Mouse (Mus musculus): ENCODE data around the gene Smim14. TPM values are rescaled to one million over a fixed set of nuclear protein-coding genes. Genes with fewer than 3 reads are reported as not detected.
"Not testable (repeated sequence)": the region's sequence is repeated elsewhere in the genome, so short reads cannot be mapped to it uniquely, and the experiment has no call there.

Smim14 gene
- polyA plus RNA-seq, 1 experiment from 2014 or later = 115 TPM

DNA sequence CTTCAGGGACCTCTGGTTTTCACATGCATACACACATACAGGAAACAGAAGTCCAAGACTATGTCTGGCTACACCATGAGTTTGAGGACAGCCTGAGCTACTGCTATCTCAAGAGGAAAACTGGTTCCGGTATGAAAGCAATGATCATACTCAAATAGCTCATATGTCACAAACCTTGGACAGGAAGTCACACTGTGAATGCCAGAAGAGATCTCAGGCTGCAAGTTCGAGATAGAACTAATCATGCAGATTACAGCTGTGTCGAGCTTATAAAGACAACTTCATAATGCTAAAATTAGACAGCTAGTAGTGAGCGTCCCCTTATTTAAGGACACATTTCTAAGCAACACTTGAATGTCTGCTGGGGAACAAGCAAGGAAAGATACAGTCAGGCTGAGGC lies 56.5 kb downstream of the Smim14 start:
- Histone ChIP-seq H3K27me3 (replicated peaks) (no peaks in the 10 kb centered on the region), H3K4me1 (replicated peaks) (0 out of 2 replicates have a peak, but pooled peaks cover 3% of the 10 kb centered on the region), H3K27ac (no peak overlapping the region), H3K9ac (no peak overlapping the region), H3K36me3 (no peaks in the 10 kb centered on the region), H3K4me3 (replicated peaks) (no peak overlapping the region), H3K9me3 (no peaks in the 10 kb centered on the region), H3K4me2 (replicated peaks) (no peak overlapping the region)
- ATAC-seq = no peak
- 72% methylated on average over 4 of the region's 4 CpGs for WGBS

- Histone ChIP-seq H3K27ac (peak overlapping the region; percentile 64), H3K9me3 (no peaks in the 10 kb centered on the region), H3K27me3 (replicated peaks) (no peaks in the 10 kb centered on the region), H3K36me3 (no peaks in the 10 kb centered on the region), H3K4me2 (replicated peaks) (no peak overlapping the region), H3K9ac (no peak overlapping the region), H3K4me3 (replicated peaks) (no peak overlapping the region), H3K4me1 (replicated peaks) (0 out of 2 replicates have a peak, but pooled peaks cover 3% of the 10 kb centered on the region)
- peak; percentile 87 for ATAC-seq
- WGBS = 78% methylated on average over 9 of the region's 9 CpGs
These were observed 57.1 kb downstream of the Smim14 start for GRCm38 (mm10) chr5:65479681-65480445.

DNA sequence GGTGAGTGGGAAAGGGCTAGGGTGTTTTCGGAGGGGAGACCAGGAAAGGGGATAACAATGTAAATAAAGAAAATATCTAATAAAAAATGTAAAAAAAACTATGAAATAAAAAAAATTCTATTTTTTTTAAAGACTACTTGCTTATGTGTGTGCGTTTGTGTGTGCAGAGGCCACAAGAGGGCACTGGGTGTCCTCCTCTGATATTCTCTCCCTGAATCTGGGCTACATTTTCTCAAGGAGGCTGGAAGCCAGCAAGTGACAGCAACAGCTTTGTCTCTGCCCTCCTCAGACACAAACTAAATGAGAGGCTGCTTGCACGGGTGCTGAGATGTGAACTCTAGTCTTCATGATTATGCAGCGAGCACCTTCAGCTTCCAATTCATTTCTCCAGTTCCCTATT lies 58.8 kb downstream of the Smim14 start:
- H3K9me3 ChIP-seq = no peaks in the 10 kb centered on the region
- no peak overlapping the region for H3K4me3 ChIP-seq (replicated peaks)
- H3K9ac ChIP-seq = no peak overlapping the region
- H3K27me3 ChIP-seq (replicated peaks) = no peaks in the 10 kb centered on the region
- H3K27ac ChIP-seq = no peak overlapping the region
- H3K36me3 ChIP-seq = no peaks in the 10 kb centered on the region
- H3K4me2 ChIP-seq (replicated peaks) = no peak overlapping the region
- ATAC-seq = no peak
- H3K4me1 ChIP-seq (replicated peaks) = 0 out of 2 replicates have a peak, but pooled peaks cover 3% of the 10 kb centered on the region
- WGBS = 70% methylated on average over 4 of the region's 4 CpGs

- H3K4me1 ChIP-seq (replicated peaks); H3K4me2 ChIP-seq (replicated peaks); H3K9me3 ChIP-seq; H3K4me3 ChIP-seq (replicated peaks); H3K36me3 ChIP-seq; H3K9ac ChIP-seq; ATAC-seq; H3K27ac ChIP-seq; H3K27me3 ChIP-seq (replicated peaks): not testable (repeated sequence)
- 98% methylated on average over 4 of the region's 4 CpGs for WGBS
These were observed 60.2 kb downstream of the Smim14 start for GRCm38 (mm10) chr5:65476739-65477138.

DNA sequence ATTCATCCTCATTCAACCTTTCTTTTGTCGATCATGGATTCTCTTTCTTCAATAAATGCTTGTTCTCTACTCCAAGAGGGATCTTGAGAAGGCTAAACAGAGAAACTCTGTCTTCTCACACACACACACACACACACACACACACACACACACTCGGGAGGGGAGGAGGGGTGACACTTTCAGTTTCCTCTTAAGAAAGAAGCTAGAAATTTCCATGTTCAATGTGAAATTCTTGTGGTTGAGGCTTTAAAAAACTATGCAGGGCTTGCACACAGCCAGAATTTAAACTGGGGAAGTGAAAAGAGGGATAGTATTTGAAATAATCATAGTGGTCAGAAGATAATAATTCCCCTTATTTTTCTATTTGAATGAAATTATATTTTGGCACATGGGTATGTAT lies 61.2 kb downstream of the Smim14 start:
- 64% methylated on average over 2 of the region's 2 CpGs for WGBS
- H3K9me3 ChIP-seq = no peaks in the 10 kb centered on the region
- no peak overlapping the region for H3K27ac ChIP-seq
- 0 out of 2 replicates have a peak, but pooled peaks cover 3% of the 10 kb centered on the region for H3K4me1 ChIP-seq (replicated peaks)
- H3K36me3 ChIP-seq = no peaks in the 10 kb centered on the region
- no peak overlapping the region for H3K4me3 ChIP-seq (replicated peaks)
- H3K9ac ChIP-seq = no peak overlapping the region
- no peaks in the 10 kb centered on the region for H3K27me3 ChIP-seq (replicated peaks)
- no peak for ATAC-seq
- H3K4me2 ChIP-seq (replicated peaks) = no peak overlapping the region

DNA sequence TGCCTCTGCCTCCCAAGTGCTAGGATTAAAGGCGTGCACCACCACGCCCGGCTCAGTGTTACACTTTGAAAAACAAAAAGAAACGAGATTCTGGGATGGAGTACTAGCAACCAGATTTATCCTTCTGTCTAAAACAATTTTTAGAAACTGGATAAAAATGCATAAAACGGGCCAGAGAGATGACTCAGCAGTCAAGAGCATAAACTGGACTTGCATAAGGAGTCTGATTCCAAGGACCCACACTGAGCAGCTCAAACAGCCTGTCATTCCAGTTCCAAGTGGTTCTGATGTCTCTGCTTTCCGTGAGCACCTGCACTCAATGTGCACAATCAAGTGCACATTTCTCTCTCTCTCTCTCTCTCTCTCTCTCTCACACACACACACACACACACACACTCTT lies 67.2 kb downstream of the Smim14 start:
- Histone ChIP-seq H3K4me1 (replicated peaks) (no peaks in the 10 kb centered on the region), H3K4me3 (replicated peaks) (no peak overlapping the region), H3K9ac (no peak overlapping the region), H3K27me3 (replicated peaks) (no peaks in the 10 kb centered on the region), H3K27ac (no peak overlapping the region), H3K9me3 (no peaks in the 10 kb centered on the region), H3K36me3 (peaks cover 10% of the 10 kb centered on the region; the same call in 1 of the 2 replicates), H3K4me2 (replicated peaks) (no peak overlapping the region)
- no peak for ATAC-seq
- WGBS = 88% methylated on average over 6 of the region's 6 CpGs

DNA sequence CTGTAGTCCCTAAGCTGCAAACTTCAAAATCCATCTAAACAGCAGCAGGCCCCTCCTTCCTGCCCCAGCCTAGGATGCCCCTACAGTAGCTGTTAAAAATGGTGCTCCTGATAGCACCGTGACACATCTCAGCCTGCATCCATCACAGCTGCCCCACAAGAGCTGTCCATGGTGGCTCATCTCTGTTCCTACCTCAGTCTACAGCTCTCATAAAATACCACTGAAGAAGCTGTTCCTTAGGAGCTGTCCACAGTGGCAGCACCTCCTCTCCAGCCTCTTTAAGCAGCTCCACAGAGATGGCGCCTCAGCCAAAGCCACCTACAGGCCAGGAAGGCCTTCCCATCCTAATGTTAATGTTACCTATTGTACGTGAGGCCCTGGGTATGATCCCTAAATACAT lies 70.1 kb downstream of the Smim14 start:
- 65% methylated on average over 3 of the region's 3 CpGs for WGBS
- Histone ChIP-seq H3K4me2 (replicated peaks) (no peak overlapping the region), H3K9ac (no peak overlapping the region), H3K27ac (no peak overlapping the region), H3K27me3 (replicated peaks) (no peaks in the 10 kb centered on the region), H3K4me3 (replicated peaks) (no peak overlapping the region), H3K4me1 (replicated peaks) (no peaks in the 10 kb centered on the region), H3K9me3 (no peaks in the 10 kb centered on the region), H3K36me3 (peaks cover 13% of the 10 kb centered on the region)
- ATAC-seq = no peak

- ATAC-seq = no peak
- Histone ChIP-seq H3K4me1 (replicated peaks) (no peaks in the 10 kb centered on the region), H3K4me2 (replicated peaks) (no peak overlapping the region), H3K9me3 (no peaks in the 10 kb centered on the region), H3K27ac (no peak overlapping the region), H3K27me3 (replicated peaks) (no peaks in the 10 kb centered on the region), H3K36me3 (peaks cover 4% of the 10 kb centered on the region), H3K9ac (no peak overlapping the region), H3K4me3 (replicated peaks) (no peak overlapping the region)
- 89% methylated on average over 14 of the region's 14 CpGs for WGBS
These were observed 76.6 kb downstream of the Smim14 start for GRCm38 (mm10) chr5:65460361-65460760.

GRCm38 (mm10) chr5:65459454-65459853 lies 77.5 kb downstream of the Smim14 start:
- Histone ChIP-seq H3K36me3 (peaks cover 3% of the 10 kb centered on the region; the same call in 1 of the 2 replicates), H3K4me2 (replicated peaks) (no peak overlapping the region), H3K27me3 (replicated peaks) (no peaks in the 10 kb centered on the region), H3K9me3 (no peaks in the 10 kb centered on the region), H3K27ac (no peak overlapping the region), H3K4me3 (replicated peaks) (no peak overlapping the region), H3K9ac (no peak overlapping the region), H3K4me1 (replicated peaks) (no peaks in the 10 kb centered on the region)
- WGBS = 63% methylated on average over 3 of the region's 3 CpGs
- no peak for ATAC-seq

DNA sequence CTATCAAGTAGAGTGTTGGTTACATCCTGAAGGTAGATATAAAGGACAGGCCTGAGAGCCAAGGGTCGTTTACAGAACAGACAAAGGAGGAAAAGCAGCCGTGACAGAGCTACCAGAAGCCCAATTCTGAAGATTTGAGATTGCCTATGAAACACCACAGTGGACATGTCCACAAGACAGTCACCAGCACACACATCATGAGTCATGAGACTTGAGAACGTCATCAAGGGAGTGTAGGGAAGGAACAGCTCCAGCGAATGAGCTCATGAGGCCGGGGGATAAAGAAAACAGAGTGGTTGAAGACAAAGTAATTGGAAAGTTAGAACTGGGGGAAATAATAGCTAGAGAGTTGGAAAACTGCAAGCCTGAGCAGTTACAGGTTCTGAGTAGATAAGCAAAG lies 79.1 kb downstream of the Smim14 start:
- Histone ChIP-seq H3K36me3 (no peaks in the 10 kb centered on the region), H3K27me3 (replicated peaks) (no peaks in the 10 kb centered on the region), H3K4me2 (replicated peaks) (no peak overlapping the region), H3K9ac (no peak overlapping the region), H3K4me3 (replicated peaks) (no peak overlapping the region), H3K27ac (0 out of 2 replicates have a peak overlapping the region, but pooled peaks have one; percentile 3), H3K4me1 (replicated peaks) (no peaks in the 10 kb centered on the region), H3K9me3 (no peaks in the 10 kb centered on the region)
- ATAC-seq = no peak
- WGBS = 60% methylated on average over 5 of the region's 5 CpGs

- H3K4me1 ChIP-seq (replicated peaks) = no peaks in the 10 kb centered on the region
- no peak overlapping the region for H3K4me3 ChIP-seq (replicated peaks)
- H3K9me3 ChIP-seq = no peaks in the 10 kb centered on the region
- no peak overlapping the region for H3K4me2 ChIP-seq (replicated peaks)
- H3K27ac ChIP-seq = peak overlapping the region; percentile 34
- peak; percentile 68 for ATAC-seq
- WGBS = 47% methylated on average over 7 of the region's 7 CpGs
- no peak overlapping the region for H3K9ac ChIP-seq
- H3K36me3 ChIP-seq = 0 out of 2 replicates have a peak, but pooled peaks cover 2% of the 10 kb centered on the region
- H3K27me3 ChIP-seq (replicated peaks) = no peaks in the 10 kb centered on the region
These were observed 79.7 kb downstream of the Smim14 start for GRCm38 (mm10) chr5:65457086-65457827.

DNA sequence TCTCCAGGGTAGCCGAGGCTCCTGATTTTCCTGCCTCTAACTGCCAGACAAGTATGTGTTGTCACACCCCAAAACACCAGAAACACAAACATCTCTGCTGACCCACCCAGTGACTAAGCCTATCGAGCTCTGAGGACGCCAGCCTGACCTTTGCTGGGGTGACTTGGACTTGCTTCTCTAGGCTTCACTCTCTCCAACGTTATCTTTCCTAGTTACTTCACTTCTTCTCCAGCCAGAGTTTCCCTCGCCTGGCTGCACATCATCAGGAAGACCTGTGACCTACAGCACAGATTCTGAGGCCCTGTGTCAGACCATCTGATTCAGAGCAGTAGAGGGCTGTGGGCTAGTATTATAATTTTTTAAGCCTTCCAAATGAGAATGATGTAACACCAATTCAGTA lies 82.2 kb downstream of the Smim14 start:
- Histone ChIP-seq H3K4me1 (replicated peaks) (no peaks in the 10 kb centered on the region), H3K4me3 (replicated peaks) (no peak overlapping the region), H3K27me3 (replicated peaks) (no peaks in the 10 kb centered on the region), H3K36me3 (0 out of 2 replicates have a peak, but pooled peaks cover 3% of the 10 kb centered on the region), H3K4me2 (replicated peaks) (no peak overlapping the region), H3K27ac (no peak overlapping the region), H3K9me3 (no peaks in the 10 kb centered on the region), H3K9ac (no peak overlapping the region)
- no peak for ATAC-seq
- WGBS = 42% methylated on average over 5 of the region's 5 CpGs
